Mouse (Mus musculus): ENCODE data around the gene Hap1.
"Not testable (repeated sequence)": the region's sequence is repeated elsewhere in the genome, so short reads cannot be mapped to it uniquely, and the experiment has no call there.

Gene Hap1

GRCm38 (mm10) chr11:100389931-100390445 is 34.1 kb upstream of the Hap1 start:
- no peak for DNase-seq (ENCODE audit: low spot score in 2 of 2)

GRCm38 (mm10) chr11:100388588-100388987 is 32.7 kb upstream of the Hap1 start:
- no peak for DNase-seq (ENCODE audit: low spot score in 2 of 2)

DNA sequence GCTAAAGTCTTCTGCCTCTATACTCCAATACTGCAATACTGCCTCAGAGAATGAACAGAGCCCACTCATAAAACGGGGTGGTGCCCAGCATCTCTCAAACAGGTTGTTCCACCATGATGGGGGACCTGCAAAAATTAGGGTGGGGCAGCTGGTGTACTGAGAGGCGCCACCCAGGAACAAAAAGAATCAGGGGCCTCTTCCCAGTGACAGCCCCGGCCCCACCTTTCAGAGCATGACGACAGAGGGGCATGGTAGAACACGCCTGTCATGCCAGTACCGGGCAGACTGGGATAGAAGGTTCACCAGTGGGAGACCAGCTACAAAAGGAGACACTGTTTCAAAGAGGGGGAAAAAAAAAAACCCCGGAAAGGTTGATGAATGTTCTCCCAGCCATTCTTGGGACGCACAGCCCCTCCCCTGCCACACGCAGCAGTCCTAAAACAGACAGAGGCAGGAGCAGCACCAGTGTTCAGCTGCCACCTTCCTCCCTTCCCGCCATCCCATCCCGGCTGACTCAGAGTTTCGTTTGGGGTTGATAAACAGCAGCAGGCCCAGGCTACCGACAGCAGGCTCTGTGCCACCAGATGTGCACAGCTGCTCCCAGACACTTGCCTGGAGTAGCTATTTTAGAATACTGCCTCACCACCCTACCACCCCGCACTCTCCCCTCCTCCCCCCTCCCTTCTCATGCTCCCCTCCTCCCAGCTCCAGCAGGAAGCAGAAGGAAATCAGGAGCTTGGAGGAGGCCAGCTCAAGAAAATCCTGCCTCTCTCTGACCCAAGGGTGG is 31.9 kb upstream of the Hap1 start:
- peak in 1 of 2 experiments; percentile 48 for DNase-seq (ENCODE audit: low spot score in 2 of 2)

GRCm38 (mm10) chr11:100387111-100387510 is 31.2 kb upstream of the Hap1 start:
- DNase-seq (ENCODE audit: low spot score in 2 of 2) = no peak

DNA sequence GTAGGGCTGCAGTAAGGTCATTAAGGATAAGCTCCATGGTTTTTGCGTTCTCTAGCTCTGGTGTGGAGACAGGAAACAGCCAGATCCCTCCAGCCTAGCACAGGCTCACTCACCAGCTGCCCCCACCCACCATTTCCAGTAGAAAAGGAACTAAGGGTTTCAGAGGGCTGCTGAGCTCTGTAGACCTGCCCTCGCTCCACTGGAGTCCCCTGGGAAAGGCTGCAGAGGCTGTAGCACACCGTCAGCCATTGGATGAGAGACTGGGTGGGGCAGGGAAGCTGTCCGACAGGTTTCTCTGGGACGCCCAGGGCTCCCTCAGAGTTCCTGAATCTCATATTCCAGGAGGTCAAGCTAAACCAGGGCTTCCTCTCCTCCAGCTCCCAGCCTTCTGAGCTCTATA is 30.7 kb upstream of the Hap1 start:
- no peak for DNase-seq (ENCODE audit: low spot score in 2 of 2)

DNA sequence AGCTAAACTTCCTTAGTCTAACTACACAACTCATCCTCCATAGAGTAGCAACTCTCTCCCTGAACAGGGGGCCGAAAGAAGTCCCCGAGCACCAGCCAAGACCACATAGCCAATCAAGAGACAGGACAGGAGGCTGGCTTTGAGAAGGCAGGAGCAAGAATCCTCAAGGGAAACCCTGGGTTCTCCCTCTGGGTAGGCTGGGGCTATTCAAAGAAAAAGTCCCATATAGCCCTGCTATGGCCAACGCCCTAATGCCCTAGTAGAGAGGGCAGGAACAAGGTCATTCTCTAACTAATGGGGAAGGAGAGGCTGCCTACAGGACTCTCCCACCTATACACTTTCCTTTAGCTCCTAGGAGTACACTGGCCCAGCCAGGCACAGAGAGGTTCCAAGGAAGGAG is 29.1 kb upstream of the Hap1 start:
- DNase-seq (ENCODE audit: low spot score in 2 of 2) = no peak

- DNase-seq (ENCODE audit: low spot score in 2 of 2) = no peak
These were observed 26.8 kb upstream of the Hap1 start for GRCm38 (mm10) chr11:100382682-100383081.

GRCm38 (mm10) chr11:100379311-100379710 is 23.4 kb upstream of the Hap1 start:
- DNase-seq (ENCODE audit: low spot score in 2 of 2) = no peak

DNA sequence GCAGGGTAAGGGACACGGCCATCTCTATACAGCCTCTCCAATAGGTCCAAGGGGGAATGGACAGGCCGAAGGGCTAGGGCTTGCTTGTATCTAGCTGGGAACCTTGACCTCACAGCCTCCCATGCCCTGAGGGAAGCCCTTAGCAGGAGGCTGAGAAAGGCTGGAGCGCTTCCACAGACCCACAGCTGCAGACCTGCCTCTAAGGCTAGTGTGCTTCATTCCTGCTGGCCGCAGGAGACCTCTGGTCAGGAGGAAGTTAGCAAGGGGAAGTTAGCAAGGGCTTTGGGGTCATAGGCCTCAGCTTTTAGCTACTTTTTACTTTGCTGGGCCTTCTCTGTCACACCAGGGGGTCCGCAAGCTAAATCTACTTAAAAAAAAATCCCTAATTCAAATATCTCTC is 22.5 kb upstream of the Hap1 start:
- no peak for DNase-seq (ENCODE audit: low spot score in 2 of 2)

DNA sequence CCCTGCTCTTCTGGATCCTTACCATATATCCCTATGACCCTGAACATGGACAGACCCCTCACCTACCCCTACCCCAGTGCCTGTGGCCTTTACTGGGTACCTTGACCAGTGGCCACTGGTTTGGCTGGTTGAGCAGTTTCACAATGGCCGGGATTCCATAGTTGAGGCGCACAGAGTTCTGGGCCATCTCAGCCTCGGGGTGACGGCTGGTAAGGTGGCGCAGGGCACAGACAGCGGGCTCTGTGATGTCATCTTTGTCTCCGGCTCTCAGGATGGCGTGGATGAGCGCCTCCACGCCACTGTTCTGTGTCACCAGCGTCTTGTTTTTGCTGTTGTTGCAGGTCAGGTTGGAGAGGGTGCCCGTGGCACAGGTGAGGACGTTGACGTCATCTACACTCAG is 22.1 kb upstream of the Hap1 start:
- DNase-seq (ENCODE audit: low spot score in 2 of 2) = no peak

- DNase-seq (ENCODE audit: low spot score in 2 of 2) = no peak
These were observed 20.9 kb upstream of the Hap1 start for GRCm38 (mm10) chr11:100376746-100377389.

DNA sequence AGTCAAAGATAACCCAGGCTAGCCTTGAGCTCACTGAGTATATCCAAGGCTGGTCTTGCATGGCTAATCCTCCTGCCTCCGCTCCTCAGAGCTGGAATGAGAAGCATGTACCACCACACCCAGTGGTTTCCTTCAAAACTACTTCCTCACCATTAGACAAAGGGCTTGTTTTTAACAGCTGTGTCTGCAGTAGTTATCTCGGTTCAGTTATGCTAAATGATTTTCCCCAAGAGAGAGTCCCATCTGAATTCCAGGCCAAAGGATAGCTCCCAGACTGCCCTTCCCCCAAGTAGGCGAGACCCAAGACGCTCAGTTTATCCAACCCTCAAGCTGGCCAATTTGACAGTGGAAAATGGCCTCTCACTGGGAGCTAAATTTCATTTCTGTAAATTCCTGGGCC is 20.1 kb upstream of the Hap1 start:
- DNase-seq (ENCODE audit: low spot score in 2 of 2) = no peak

DNA sequence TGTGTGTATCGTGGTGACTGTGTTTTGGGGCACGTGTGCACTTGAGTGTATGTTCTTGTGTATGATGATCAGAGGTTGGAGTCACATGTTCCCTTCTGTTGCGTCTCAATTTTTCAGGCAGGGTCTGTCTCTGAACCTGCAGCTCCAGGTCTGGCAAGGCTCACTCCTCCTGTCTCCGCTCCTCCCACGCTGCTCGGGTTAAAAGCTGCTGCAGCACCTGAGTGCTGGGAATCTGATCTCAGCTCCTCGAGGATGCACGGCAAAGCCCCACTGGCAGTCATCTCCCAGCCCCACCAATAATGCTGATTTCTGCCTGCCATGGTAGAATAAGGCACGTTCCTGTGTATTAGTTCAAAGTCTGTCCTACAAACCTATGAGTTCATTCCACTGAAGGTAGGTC is 19.2 kb upstream of the Hap1 start:
- DNase-seq (ENCODE audit: low spot score in 2 of 2) = no peak

DNA sequence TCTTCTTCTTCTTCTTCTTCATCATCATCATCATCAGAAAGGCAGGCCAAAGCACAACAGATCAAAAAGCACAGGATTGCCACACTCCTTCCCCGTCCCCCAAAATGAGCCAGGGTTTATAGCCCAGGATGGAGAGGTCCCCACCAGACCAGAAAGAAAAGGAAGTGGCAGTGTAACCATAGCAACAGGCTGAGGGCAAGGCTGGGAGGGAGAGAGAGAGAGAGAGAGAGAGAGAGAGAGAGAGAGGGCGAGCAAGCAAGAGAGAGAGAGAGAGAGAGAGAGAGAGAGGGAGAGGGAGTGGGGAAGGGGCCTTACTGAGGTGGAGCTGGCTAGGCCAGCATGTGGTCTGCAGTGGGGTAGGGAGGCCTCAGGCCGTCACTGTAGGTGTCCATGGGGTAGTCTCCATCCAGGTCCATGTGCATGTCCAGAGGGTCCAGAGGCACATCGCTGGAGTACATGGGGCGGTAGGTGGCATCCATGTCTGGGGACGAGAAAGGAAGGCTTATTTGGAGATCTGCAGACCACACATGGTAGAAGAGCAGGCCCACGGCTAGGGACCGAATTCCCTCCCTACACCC is 16.1 kb upstream of the Hap1 start:
- no peak for DNase-seq (ENCODE audit: low spot score in 2 of 2)

DNA sequence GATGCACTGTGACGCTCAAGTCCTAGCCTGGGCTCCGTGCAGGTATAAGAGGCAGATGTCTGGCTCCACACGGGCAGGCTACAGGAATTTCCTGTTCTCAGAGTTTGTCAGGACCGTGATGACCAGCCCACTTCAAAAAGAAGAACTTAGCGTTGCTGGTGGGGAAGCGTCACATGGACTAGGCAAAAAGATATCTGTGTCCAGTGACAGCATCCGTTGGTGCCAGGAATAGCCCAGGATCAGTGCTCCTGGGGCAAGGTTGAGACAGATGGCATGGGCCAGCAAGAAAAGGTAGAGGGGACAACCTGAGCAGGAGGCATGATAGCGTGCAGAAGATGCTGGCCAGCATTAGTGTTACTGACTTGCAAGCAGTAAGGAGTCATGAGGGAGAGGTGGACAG is 13.9 kb upstream of the Hap1 start:
- no peak for DNase-seq (ENCODE audit: low spot score in 2 of 2)

GRCm38 (mm10) chr11:100369145-100369544 is 13.2 kb upstream of the Hap1 start:
- no peak for DNase-seq (ENCODE audit: low spot score in 2 of 2)

DNA sequence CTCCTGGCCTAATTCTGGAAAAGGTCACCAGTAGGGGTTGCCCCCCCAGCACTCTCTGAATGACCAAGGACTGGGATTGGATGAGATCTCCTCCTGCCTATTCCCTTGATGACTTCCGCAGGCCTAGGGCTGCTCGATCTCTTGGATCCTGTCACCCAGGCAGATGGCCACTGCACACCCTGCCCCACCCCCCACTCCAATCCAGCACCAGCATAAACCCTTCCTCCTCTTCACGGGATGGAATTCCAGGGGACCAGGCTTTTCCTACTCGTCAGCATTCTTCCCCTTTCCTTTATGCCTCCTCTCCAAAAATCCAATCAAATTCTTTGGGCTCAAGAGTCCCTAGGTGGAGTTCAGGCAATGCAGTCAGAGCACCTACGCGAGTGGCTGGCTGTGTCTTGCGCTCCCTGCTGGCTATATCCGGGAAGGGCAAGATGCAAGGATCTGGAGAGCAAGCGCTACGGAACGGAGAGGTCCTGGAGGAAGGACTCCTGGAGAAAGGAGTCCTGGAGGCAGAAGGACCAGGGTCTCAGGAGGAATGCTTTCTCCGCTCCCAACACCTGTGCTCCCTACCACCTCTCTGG is 7.1 kb upstream of the Hap1 start:
- DNase-seq (ENCODE audit: low spot score in 2 of 2) = peak; percentile 55 to 69

GRCm38 (mm10) chr11:100362209-100362978 is 6.5 kb upstream of the Hap1 start:
- peak; percentile 79 to 83 for DNase-seq (ENCODE audit: low spot score in 2 of 2)

DNA sequence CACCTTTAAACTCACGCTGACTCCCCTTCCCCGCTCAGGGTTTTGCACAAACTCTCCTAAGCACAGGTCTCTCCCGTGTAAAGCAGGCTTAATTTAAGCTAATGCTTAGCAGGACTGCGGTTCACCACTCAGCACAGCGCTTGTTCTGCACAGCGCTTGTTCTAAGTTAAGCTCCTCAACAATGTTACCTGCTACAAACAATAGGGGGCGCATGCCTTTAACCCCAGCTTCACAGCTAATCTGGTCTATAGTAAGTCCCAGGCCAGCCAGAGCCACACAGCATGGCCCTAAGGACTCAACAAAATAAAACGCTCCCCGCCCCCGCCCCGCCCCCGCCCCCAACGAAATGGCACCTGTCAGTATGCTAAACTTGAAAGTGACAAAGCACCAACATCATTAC is 5.1 kb upstream of the Hap1 start:
- DNase-seq (ENCODE audit: low spot score in 2 of 2) = not testable (repeated sequence)

DNA sequence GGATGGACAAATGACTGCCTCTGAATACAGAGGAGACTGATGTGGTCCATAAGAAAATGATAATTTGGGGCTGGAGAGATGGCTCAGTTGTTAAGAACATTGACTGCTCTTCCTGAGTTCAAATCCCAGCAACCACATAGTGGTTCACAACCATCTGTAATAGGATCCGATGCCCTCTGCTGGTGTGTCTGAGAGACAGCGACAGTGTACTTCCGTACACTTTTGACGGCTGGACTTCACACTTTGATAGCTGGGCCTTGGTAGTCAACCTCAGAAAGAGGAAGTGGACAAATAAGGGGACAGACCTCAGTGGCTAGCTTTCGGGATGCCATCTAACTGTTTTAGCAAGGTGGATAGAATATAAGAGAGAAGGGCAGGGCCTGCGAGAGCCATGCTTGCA is 4.2 kb upstream of the Hap1 start:
- DNase-seq (ENCODE audit: low spot score in 2 of 2) = no peak

GRCm38 (mm10) chr11:100357408-100357807 is 1.5 kb upstream of the Hap1 start:
- no peak for DNase-seq (ENCODE audit: low spot score in 2 of 2)

GRCm38 (mm10) chr11:100356819-100357211 is 887 bp upstream of the Hap1 start:
- no peak for DNase-seq (ENCODE audit: low spot score in 2 of 2)

All from frontal cortex, postnatal 36 days (tissue).